7 mouse cellular contexts compared by ENCODE assay signal in genomic region chr16:4214631-4215240, GRCm38 (mm10). TPM values are rescaled to one million over a fixed set of nuclear protein-coding genes. Genes with fewer than 3 reads are reported as not detected.
DNase-seq lines count a peak whose midpoint lies in the region; ATAC-seq lines count a peak whose summit lies in the region.

No protein-coding gene starts in this region.

- no peak overlapping the region for H3K27ac ChIP-seq in embryonic facial prominence, embryonic 12.5 days
- H3K27ac ChIP-seq in hindbrain, embryonic 11.5 days (ENCODE audit: low read depth, low read length), result no peak overlapping the region
- H3K27ac ChIP-seq in midbrain, embryonic 13.5 days, result peak overlapping the region; percentile 99; the same call in 1 of the 2 replicates

- H3K4me1 ChIP-seq in embryonic facial prominence, embryonic 12.5 days, result peaks cover 14% of the 10 kb centered on the region
- H3K4me1 ChIP-seq in hindbrain, embryonic 11.5 days (replicated peaks; ENCODE audit: control insufficient read depth, insufficient read depth, low read length), result no peaks in the 10 kb centered on the region
- H3K4me1 ChIP-seq in midbrain, embryonic 13.5 days (replicated peaks), result peaks cover 28% of the 10 kb centered on the region

- peak; percentile 9 for DNase-seq in left cerebral cortex, postnatal 4 days
- DNase-seq in left cerebral cortex, postnatal 36 days (ENCODE audit: low spot score in 2 of 2), result no peak
- no peak for DNase-seq in hindbrain, embryonic 11.5 days (ENCODE audit: low spot score)
- no peak for DNase-seq in urinary bladder, adult 18-20 months (ENCODE audit: low spot score in 2 of 2)
- DNase-seq in thymus, postnatal 25 days, result no peak

- H3K27me3 ChIP-seq in embryonic facial prominence, embryonic 12.5 days, result peaks cover 13% of the 10 kb centered on the region; the same call in 1 of the 2 replicates
- peaks cover 6% of the 10 kb centered on the region; the same call in 1 of the 2 replicates for H3K27me3 ChIP-seq in hindbrain, embryonic 11.5 days (ENCODE audit: control insufficient read depth, insufficient read depth, low read length)
- peaks cover 11% of the 10 kb centered on the region; the same call in 1 of the 2 replicates for H3K27me3 ChIP-seq in midbrain, embryonic 13.5 days

- peak overlapping the region; percentile 88 for H3K4me2 ChIP-seq in embryonic facial prominence, embryonic 12.5 days (replicated peaks)
- H3K4me2 ChIP-seq in hindbrain, embryonic 11.5 days (replicated peaks; ENCODE audit: low read depth, low read length), result peak overlapping the region; percentile 80
- peak overlapping the region; percentile 79 for H3K4me2 ChIP-seq in midbrain, embryonic 13.5 days (replicated peaks)

- peak overlapping the region; percentile 85 for H3K9ac ChIP-seq in embryonic facial prominence, embryonic 12.5 days
- peak overlapping the region; percentile 90 for H3K9ac ChIP-seq in hindbrain, embryonic 11.5 days (ENCODE audit: low read depth, low read length)
- peak overlapping the region; percentile 88 for H3K9ac ChIP-seq in midbrain, embryonic 13.5 days (replicated peaks)

- intact Hi-C loops in left cerebral cortex, postnatal 4 days (cut with DNase I), result no loop called here
- intact Hi-C loops in left cerebral cortex, postnatal 36 days (cut with DNase I), result loop anchor here (5.0 kb wide), 2 partner anchors 58 to 68 kb away; no protein-coding TSS in a partner anchor

- ATAC-seq in embryonic facial prominence, embryonic 12.5 days (ENCODE audit: insufficient number of reproducible peaks, insufficient read depth, low FRiP score, low TSS enrichment), result peak; percentile 25
- ATAC-seq in hindbrain, embryonic 11.5 days (ENCODE audit: low FRiP score), result peak; percentile 46; the same call in 1 of the 2 replicates
- peak; percentile 38 for ATAC-seq in midbrain, embryonic 13.5 days

- H3K4me3 ChIP-seq in embryonic facial prominence, embryonic 12.5 days, result peak overlapping the region; percentile 98
- H3K4me3 ChIP-seq in hindbrain, embryonic 11.5 days (ENCODE audit: low read depth, low read length), result peak overlapping the region; percentile 94
- peak overlapping the region; percentile 98 for H3K4me3 ChIP-seq in midbrain, embryonic 13.5 days (replicated peaks)

- no peaks in the 10 kb centered on the region for H3K36me3 ChIP-seq in embryonic facial prominence, embryonic 12.5 days
- H3K36me3 ChIP-seq in hindbrain, embryonic 11.5 days (ENCODE audit: control insufficient read depth, insufficient read depth, low read length), result no peaks in the 10 kb centered on the region
- no peaks in the 10 kb centered on the region for H3K36me3 ChIP-seq in midbrain, embryonic 13.5 days

- 33% methylated on average over 10 of the region's 10 CpGs for whole genome bisulfite sequencing in embryonic facial prominence, embryonic 12.5 days
- 32% methylated on average over 10 of the region's 10 CpGs for WGBS in hindbrain, embryonic 11.5 days
- 34% methylated on average over 10 of the region's 10 CpGs for WGBS in midbrain, embryonic 13.5 days

- no peaks in the 10 kb centered on the region for H3K9me3 ChIP-seq in embryonic facial prominence, embryonic 12.5 days
- no peaks in the 10 kb centered on the region for H3K9me3 ChIP-seq in hindbrain, embryonic 11.5 days (ENCODE audit: control insufficient read depth, low read length)
- no peaks in the 10 kb centered on the region for H3K9me3 ChIP-seq in midbrain, embryonic 13.5 days

RNA-seq across cellular contexts. Expression of gene Crebbp, which starts 0.9 kb away (rescaled TPM):
- total RNA-seq in left cerebral cortex, postnatal 4 days (2021), result 10 to 100 TPM; 93.3 to 96.2 TPM
- 10 to 100 TPM; 76.3 to 97.8 TPM for total RNA-seq in left cerebral cortex, postnatal 36 days (2021)
- 41.5 and 42.2 TPM in 2 replicates for polyA plus RNA-seq in embryonic facial prominence, embryonic 12.5 days (2016; fragmentation: Nextera tagmentation; extraction: Ambion mirVana)
- 35.2 and 47.3 TPM in 2 replicates for polyA plus RNA-seq in hindbrain, embryonic 11.5 days (2014; fragmentation: Nextera tagmentation; extraction: Ambion mirVana)
- 43.8 and 47.1 TPM in 2 replicates for polyA plus RNA-seq in midbrain, embryonic 13.5 days (2015; fragmentation: Nextera tagmentation; extraction: Ambion mirVana)
